Mouse (Mus musculus) liver, adult 2 months (tissue): ENCODE data around the gene Fgfr1op.
"Not testable (repeated sequence)": the region's sequence is repeated elsewhere in the genome, so short reads cannot be mapped to it uniquely, and the experiment has no call there.

Source experiments
- CTCF ChIP-seq: fragments of 200-500 bp; IDR thresholded peaks from 2 replicates; pipeline ENCODE4 v1.5.1; 2011; ENCODE audit warnings: low read depth, low read length, control low read depth
- POLR2A ChIP-seq: fragments of 200-500 bp; IDR thresholded peaks from 2 replicates; pipeline ENCODE4 v1.6.1; 2011; ENCODE audit warnings: low read length, control low read depth; ENCODE audit not compliant: insufficient read depth; ENCODE audit errors: extremely low read depth

DNA sequence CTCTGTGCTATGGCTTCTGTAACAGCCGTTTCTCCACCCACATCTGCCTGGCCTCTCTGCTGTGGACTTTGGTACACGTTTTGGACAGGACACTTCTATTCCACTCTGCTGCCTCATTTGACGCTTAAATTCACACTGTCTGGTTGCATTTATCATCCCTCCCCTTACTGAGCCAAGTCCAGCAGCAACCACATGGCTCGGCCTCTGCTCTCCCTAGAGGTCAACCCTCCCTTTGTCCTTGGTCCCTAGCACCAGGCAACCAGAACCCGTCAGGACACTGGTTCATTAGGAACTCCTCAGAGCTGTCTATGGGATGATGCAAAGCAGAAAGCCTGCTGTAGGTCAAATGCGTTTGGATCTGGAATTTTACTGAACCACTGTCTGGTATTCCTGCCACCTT lies 34.5 kb upstream of the Fgfr1op start:
- TF ChIP-seq CTCF, POLR2A: not testable (repeated sequence)
